ENCODE assay signal across 8 mouse cellular contexts in genomic region chr4:101292028-101292735, GRCm38 (mm10). TPM values are rescaled to one million over a fixed set of nuclear protein-coding genes. Genes with fewer than 3 reads are reported as not detected.
DNase-seq lines count a peak whose midpoint lies in the region; ATAC-seq and TF ChIP-seq lines count a peak whose summit lies in the region.

No protein-coding gene starts in this region.

- WGBS in hindbrain, postnatal 0 days = 3% methylated on average over 41 of the region's 41 CpGs

- peaks cover 11% of the 10 kb centered on the region for H3K4me1 ChIP-seq in hindbrain, postnatal 0 days (ENCODE audit: insufficient read depth, low read length)
- peaks cover 53% of the 10 kb centered on the region for H3K4me1 ChIP-seq in megakaryocyte, embryonic 14.5 days

- H3K9me3 ChIP-seq in hindbrain, postnatal 0 days (ENCODE audit: low read length) = no peaks in the 10 kb centered on the region
- no peaks in the 10 kb centered on the region for H3K9me3 ChIP-seq in megakaryocyte, embryonic 14.5 days

- intact Hi-C loops in gastrocnemius, adult 2 months (cut with DNase I) = loop anchor here (5.0 kb wide), 1 partner anchor 95 kb away; no protein-coding TSS in a partner anchor

- H3K9ac ChIP-seq in hindbrain, postnatal 0 days (replicated peaks; ENCODE audit: low read length) = no peak overlapping the region; the same call in 1 of the 2 replicates

- ATAC-seq in common myeloid progenitor, adult 5-6 weeks (replicated peaks; ENCODE audit: low read depth, poor library complexity, severe bottlenecking) = peak; percentile 83
- ATAC-seq in hindbrain, postnatal 0 days = peak; percentile 53; the same call in 1 of the 2 replicates

- H3K4me3 ChIP-seq in gastrocnemius, adult 2 months = peak overlapping the region; percentile 83
- peak overlapping the region; percentile 39 for H3K4me3 ChIP-seq in hindbrain, postnatal 0 days (ENCODE audit: low read length)
- H3K4me3 ChIP-seq in megakaryocyte, embryonic 14.5 days (replicated peaks) = peak overlapping the region; percentile 95

- peak; percentile 73 for DNase-seq in ZHBTc4 (ENCODE audit: low read depth, low spot score)
- peak; percentile 93 for DNase-seq in gastrocnemius, adult 2 months
- DNase-seq in hindbrain, postnatal 0 days (ENCODE audit: low spot score) = peak; percentile 74
- DNase-seq in left cerebral cortex, adult 9 months (ENCODE audit: low spot score in 2 of 2) = peak; percentile 52 to 85
- peak; percentile 86 for DNase-seq in right cerebral cortex, postnatal 14 days
- DNase-seq in urinary bladder, postnatal 25 days (ENCODE audit: low spot score) = peak; percentile 79

- peak overlapping the region; percentile 89 for H3K27ac ChIP-seq in gastrocnemius, adult 2 months
- H3K27ac ChIP-seq in hindbrain, postnatal 0 days = peak overlapping the region; percentile 45; the same call in 1 of the 2 replicates

- peak overlapping the region; percentile 72 for H3K4me2 ChIP-seq in hindbrain, postnatal 0 days (ENCODE audit: low read depth, low read length)

- TF ChIP-seq CTCF in gastrocnemius, adult 2 months (IDR thresholded peaks at IDR 0.05) = 0 out of 2 replicates have a peak, but pooled peaks have one; percentile 7
- TF ChIP-seq CTCF in hindbrain, postnatal 0 days (IDR thresholded peaks at IDR 0.05; ENCODE audit: low read depth) = peak; percentile 1; the same call in 1 of the 2 replicates

- no peaks in the 10 kb centered on the region for H3K36me3 ChIP-seq in hindbrain, postnatal 0 days (ENCODE audit: insufficient read depth, low read length)
- no peaks in the 10 kb centered on the region for H3K36me3 ChIP-seq in megakaryocyte, embryonic 14.5 days (replicated peaks; ENCODE audit: low read length)

- peaks cover 11% of the 10 kb centered on the region; the same call in 1 of the 2 replicates for H3K27me3 ChIP-seq in hindbrain, postnatal 0 days (ENCODE audit: insufficient read depth, low read length)
- H3K27me3 ChIP-seq in megakaryocyte, embryonic 14.5 days (replicated peaks) = no peaks in the 10 kb centered on the region

RNA-seq across cellular contexts. Expression of gene Jak1, which starts 27.1 kb away (rescaled TPM):
- total RNA-seq in common myeloid progenitor, adult 5-6 weeks (2017) = 93.4 and 111 TPM in 2 replicates
- total RNA-seq in gastrocnemius, adult 2 months (2021) = 100 to 1,000 TPM in 1 of 2 experiments, 10 to 100 TPM in 1; 89.9 to 134 TPM
- total RNA-seq in hindbrain, postnatal 0 days (2014; rRNA removed) = 63.1 and 79.4 TPM in 2 replicates
- 106 and 112 TPM in 2 replicates for polyA plus RNA-seq in hindbrain, postnatal 0 days (2015; fragmentation: Nextera tagmentation; extraction: Ambion mirVana)
- polyA plus RNA-seq in megakaryocyte, embryonic 14.5 days (2012; ENCODE audit: insufficient read depth, low replicate concordance) = 60.1 and 80.6 TPM in 2 replicates

Comparison
In these comparisons a context has a peak if more than half of its experiments do, and no peak if none do; other contexts are left out.
1. Peak in every context shown above with its lines: DNase-seq, ATAC-seq, H3K4me3 ChIP-seq and H3K27ac ChIP-seq.
2. H3K4me3 ChIP-seq: peak in every context shown above with its lines; median percentile 95 in megakaryocyte, embryonic 14.5 days; 83 in gastrocnemius, adult 2 months; 39 in hindbrain, postnatal 0 days.